Mouse (Mus musculus) c-Kit-positive CD71-positive TER-119-negative erythroid progenitor cells, embryonic 14.5 days (primary cell): ENCODE measurements around the gene Lrrc75a.

ENCODE experiments used
- DNase-seq: peaks from one replicate; pipeline ENCODE4 v3.0.0-alpha.2; 2013; ENCODE audit warnings: low read depth

Gene Lrrc75a

GRCm38 (mm10) chr11:62645337-62645675 lies 3.0 kb downstream of the Lrrc75a start:
- DNase-seq, result no peak

GRCm38 (mm10) chr11:62644602-62645336 lies 3.6 kb downstream of the Lrrc75a start:
- no peak for DNase-seq

GRCm38 (mm10) chr11:62643681-62644363 lies 4.5 kb downstream of the Lrrc75a start:
- no peak for DNase-seq

GRCm38 (mm10) chr11:62643011-62643631 lies 5.2 kb downstream of the Lrrc75a start:
- DNase-seq, result no peak

- DNase-seq, result no peak
These were observed 6.1 kb downstream of the Lrrc75a start for GRCm38 (mm10) chr11:62642023-62642844.

- no peak for DNase-seq
These were observed 7.9 kb downstream of the Lrrc75a start for GRCm38 (mm10) chr11:62640378-62640777.

- DNase-seq, result no peak
These were observed 9.9 kb downstream of the Lrrc75a start for GRCm38 (mm10) chr11:62638402-62638801.

GRCm38 (mm10) chr11:62637806-62638205 lies 10.5 kb downstream of the Lrrc75a start:
- no peak for DNase-seq

GRCm38 (mm10) chr11:62637401-62637800 lies 10.9 kb downstream of the Lrrc75a start:
- no peak for DNase-seq

- DNase-seq, result no peak
These were observed 11.5 kb downstream of the Lrrc75a start for GRCm38 (mm10) chr11:62636840-62637221.

- DNase-seq, result no peak
These were observed 12.1 kb downstream of the Lrrc75a start for GRCm38 (mm10) chr11:62636105-62636839.

GRCm38 (mm10) chr11:62635406-62635805 lies 12.9 kb downstream of the Lrrc75a start:
- no peak for DNase-seq

GRCm38 (mm10) chr11:62631138-62631537 lies 17.2 kb downstream of the Lrrc75a start:
- no peak for DNase-seq

- no peak for DNase-seq
These were observed 18.0 kb downstream of the Lrrc75a start for GRCm38 (mm10) chr11:62630225-62630821.

GRCm38 (mm10) chr11:62629352-62630224 lies 18.7 kb downstream of the Lrrc75a start:
- DNase-seq, result no peak

GRCm38 (mm10) chr11:62624341-62625291 lies 23.7 kb downstream of the Lrrc75a start:
- no peak for DNase-seq

- no peak for DNase-seq
These were observed 25.5 kb downstream of the Lrrc75a start for GRCm38 (mm10) chr11:62622850-62623249.

GRCm38 (mm10) chr11:62621586-62622283 lies 26.6 kb downstream of the Lrrc75a start:
- no peak for DNase-seq
